Mouse (Mus musculus) G1E-ER4 (cell line): ENCODE results near the gene Faap100. TPM values are rescaled to one million over a fixed set of nuclear protein-coding genes. Genes with fewer than 3 reads are reported as not detected.

Source experiments
- GATA1 ChIP-seq: IDR thresholded peaks from one replicate; pipeline ENCODE4 v1.8.0; 2012; ENCODE audit warnings: low read length, inconsistent platforms
- polyA plus RNA-seq: library from polyadenylated mRNA; stranded (reverse); fragments of >175 nt; gene quantifications from 2 replicates; pipeline ENCODE4 v1.2.3, GENCODE M21; 2012

Faap100 gene
- polyA plus RNA-seq, 1 experiment, result 30.6 TPM

GRCm38 (mm10) chr11:120347791-120348683 is 30.5 kb downstream of the Faap100 start, which contains the start of gene Actg1:
Gene Actg1, minus strand, starts transcription at chr11:120348542.
- no peak for TF ChIP-seq GATA1

- TF ChIP-seq GATA1, result no peak
Measured at GRCm38 (mm10) chr11:120347301-120347700, 31.3 kb downstream of the Faap100 start.

- TF ChIP-seq GATA1, result no peak
Measured at GRCm38 (mm10) chr11:120345067-120345681, 33.4 kb downstream of the Faap100 start.

GRCm38 (mm10) chr11:120344310-120344920 is 34.1 kb downstream of the Faap100 start:
- no peak for TF ChIP-seq GATA1

GRCm38 (mm10) chr11:120343519-120344309 is 34.9 kb downstream of the Faap100 start:
- no peak for TF ChIP-seq GATA1

- no peak for TF ChIP-seq GATA1
Measured at GRCm38 (mm10) chr11:120342656-120343160, 35.9 kb downstream of the Faap100 start.

GRCm38 (mm10) chr11:120341661-120342060 is 36.9 kb downstream of the Faap100 start:
- TF ChIP-seq GATA1, result no peak

- no peak for TF ChIP-seq GATA1
Measured at GRCm38 (mm10) chr11:120339978-120340513, 38.5 kb downstream of the Faap100 start.

GRCm38 (mm10) chr11:120338786-120339185 is 39.8 kb downstream of the Faap100 start:
- TF ChIP-seq GATA1, result no peak

- no peak for TF ChIP-seq GATA1
Measured at GRCm38 (mm10) chr11:120337447-120337846, 41.1 kb downstream of the Faap100 start.

- TF ChIP-seq GATA1, result no peak
Measured at GRCm38 (mm10) chr11:120335431-120336021, 43.0 kb downstream of the Faap100 start.

GRCm38 (mm10) chr11:120320156-120320555 is 58.4 kb downstream of the Faap100 start:
- TF ChIP-seq GATA1, result no peak

- no peak for TF ChIP-seq GATA1
Measured at GRCm38 (mm10) chr11:120319310-120319709, 59.3 kb downstream of the Faap100 start.

Other genes with a start within 250 kb of the Faap100 start
- 88.1 and 113 TPM in 2 replicates for gene Slc38a10, start 227.4 kb downstream of the Faap100 start, polyA plus RNA-seq
- gene Bahcc1, start 145.8 kb downstream of the Faap100 start, polyA plus RNA-seq, result 0.12 TPM in 2 replicates
- gene Actg1, start 30.2 kb downstream of the Faap100 start, polyA plus RNA-seq, result 103 and 191 TPM in 2 replicates
- gene Fscn2, start 17.2 kb downstream of the Faap100 start, polyA plus RNA-seq, result not detected in 2 replicates
- gene Nploc4, start 58.9 kb upstream of the Faap100 start, polyA plus RNA-seq, result 55.2 and 115 TPM in 2 replicates
- gene Tspan10, start 63.9 kb upstream of the Faap100 start, polyA plus RNA-seq, result not detected in 2 replicates
- 0.17 and 0.31 TPM in 2 replicates for gene Pde6g, start 74.7 kb upstream of the Faap100 start, polyA plus RNA-seq
- 20.5 and 22.7 TPM in 2 replicates for gene Oxld1, start 79.3 kb upstream of the Faap100 start, polyA plus RNA-seq
- 50.2 and 76.0 TPM in 2 replicates for gene Ccdc137, start 79.4 kb upstream of the Faap100 start, polyA plus RNA-seq
- gene Arl16, start 88.8 kb upstream of the Faap100 start, polyA plus RNA-seq, result 26.9 and 44.9 TPM in 2 replicates
- gene Mrpl12, start 105.8 kb upstream of the Faap100 start, polyA plus RNA-seq, result 600 and 743 TPM in 2 replicates
- 74.6 and 83.7 TPM in 2 replicates for gene Slc25a10, start 113.1 kb upstream of the Faap100 start, polyA plus RNA-seq
- gene Gcgr, start 151.9 kb upstream of the Faap100 start, polyA plus RNA-seq, result not detected in 2 replicates
- 170 and 215 TPM in 2 replicates for gene Mcrip1, start 171.0 kb upstream of the Faap100 start, polyA plus RNA-seq
- gene Ppp1r27, start 172.4 kb upstream of the Faap100 start, polyA plus RNA-seq, result not detected in 2 replicates
- gene P4hb, start 194.5 kb upstream of the Faap100 start, polyA plus RNA-seq, result 559 and 642 TPM in 2 replicates
- gene Arhgdia, start 202.9 kb upstream of the Faap100 start, polyA plus RNA-seq, result 1,177 and 1,217 TPM in 2 replicates
- gene Alyref, start 219.6 kb upstream of the Faap100 start, polyA plus RNA-seq, result 539 and 588 TPM in 2 replicates
- gene Anapc11, start 219.7 kb upstream of the Faap100 start, polyA plus RNA-seq, result 200 and 289 TPM in 2 replicates
- 1.7 and 2.3 TPM in 2 replicates for gene Npb, start 229.7 kb upstream of the Faap100 start, polyA plus RNA-seq
- gene Pcyt2, start 239.2 kb upstream of the Faap100 start, polyA plus RNA-seq, result 149 and 196 TPM in 2 replicates
- gene Sirt7, start 246.5 kb upstream of the Faap100 start, polyA plus RNA-seq, result 108 and 170 TPM in 2 replicates